Mouse (Mus musculus): ENCODE data around the gene Gm10961. TPM values are rescaled to one million over a fixed set of nuclear protein-coding genes. Genes with fewer than 3 reads are reported as not detected.
"Not testable (repeated sequence)": the region's sequence is repeated elsewhere in the genome, so short reads cannot be mapped to it uniquely, and the experiment has no call there.

Gene Gm10961
- polyA plus RNA-seq, 1 experiment from 2014 or later = not detected

GRCm38 (mm10) chr3:107637606-107638172 is 6.6 kb downstream of the Gm10961 start:
- no peaks in the 10 kb centered on the region for H3K36me3 ChIP-seq (ENCODE audit: control insufficient read depth, insufficient read depth, low read length)
- H3K27ac ChIP-seq (ENCODE audit: low read depth, low read length) = no peak overlapping the region
- peak; percentile 64 for DNase-seq (ENCODE audit: low spot score, missing footprints)
- no peak overlapping the region for H3K4me2 ChIP-seq
- no peak overlapping the region for H3K9ac ChIP-seq (ENCODE audit: low read length)
- H3K4me1 ChIP-seq (ENCODE audit: control insufficient read depth, insufficient read depth, low read length) = no peaks in the 10 kb centered on the region
- ATAC-seq (ENCODE audit: low FRiP score) = no peak
- H3K27me3 ChIP-seq (ENCODE audit: control insufficient read depth, insufficient read depth, low read length) = no peaks in the 10 kb centered on the region
- H3K4me3 ChIP-seq (ENCODE audit: low read depth, low read length) = no peak overlapping the region
- H3K9me3 ChIP-seq (ENCODE audit: control insufficient read depth, low read length) = no peaks in the 10 kb centered on the region
- WGBS = 78% methylated on average over 5 of the region's 5 CpGs

- Histone ChIP-seq H3K9ac (ENCODE audit: low read length) (no peak overlapping the region), H3K4me3 (ENCODE audit: low read depth, low read length) (no peak overlapping the region), H3K36me3 (ENCODE audit: control insufficient read depth, insufficient read depth, low read length) (no peaks in the 10 kb centered on the region), H3K9me3 (ENCODE audit: control insufficient read depth, low read length) (no peaks in the 10 kb centered on the region), H3K27me3 (ENCODE audit: control insufficient read depth, insufficient read depth, low read length) (no peaks in the 10 kb centered on the region), H3K4me1 (ENCODE audit: control insufficient read depth, insufficient read depth, low read length) (no peaks in the 10 kb centered on the region), H3K27ac (ENCODE audit: low read depth, low read length) (no peak overlapping the region), H3K4me2 (no peak overlapping the region)
- no peak for DNase-seq (ENCODE audit: low spot score, missing footprints)
- 97% methylated on average over 3 of the region's 3 CpGs for WGBS
- no peak for ATAC-seq (ENCODE audit: low FRiP score)
Observed at GRCm38 (mm10) chr3:107646947-107647346, 15.8 kb downstream of the Gm10961 start.

GRCm38 (mm10) chr3:107650276-107650675 is 19.2 kb downstream of the Gm10961 start:
- not testable (repeated sequence) for H3K27ac ChIP-seq (ENCODE audit: low read depth, low read length); H3K4me1 ChIP-seq (ENCODE audit: control insufficient read depth, insufficient read depth, low read length); H3K27me3 ChIP-seq (ENCODE audit: control insufficient read depth, insufficient read depth, low read length); H3K9ac ChIP-seq (ENCODE audit: low read length); H3K4me2 ChIP-seq; ATAC-seq (ENCODE audit: low FRiP score); H3K4me3 ChIP-seq (ENCODE audit: low read depth, low read length); DNase-seq (ENCODE audit: low spot score, missing footprints); H3K36me3 ChIP-seq (ENCODE audit: control insufficient read depth, insufficient read depth, low read length); H3K9me3 ChIP-seq (ENCODE audit: control insufficient read depth, low read length)
- 82% methylated on average over 5 of the region's 5 CpGs for WGBS

GRCm38 (mm10) chr3:107652968-107653367 is 21.8 kb downstream of the Gm10961 start:
- Histone ChIP-seq H3K27me3 (ENCODE audit: control insufficient read depth, insufficient read depth, low read length) (no peaks in the 10 kb centered on the region), H3K4me1 (ENCODE audit: control insufficient read depth, insufficient read depth, low read length) (no peaks in the 10 kb centered on the region), H3K27ac (ENCODE audit: low read depth, low read length) (no peak overlapping the region), H3K4me2 (no peak overlapping the region), H3K36me3 (ENCODE audit: control insufficient read depth, insufficient read depth, low read length) (no peaks in the 10 kb centered on the region), H3K9ac (ENCODE audit: low read length) (no peak overlapping the region), H3K9me3 (ENCODE audit: control insufficient read depth, low read length) (no peaks in the 10 kb centered on the region), H3K4me3 (ENCODE audit: low read depth, low read length) (no peak overlapping the region)
- no peak for DNase-seq (ENCODE audit: low spot score, missing footprints)
- ATAC-seq (ENCODE audit: low FRiP score) = no peak
- WGBS = 93% methylated on average over 3 of the region's 3 CpGs

- DNase-seq (ENCODE audit: low spot score, missing footprints) (no peak), ATAC-seq (ENCODE audit: low FRiP score) (no peak)
- 82% methylated on average over 3 of the region's 3 CpGs for WGBS
- no peaks in the 10 kb centered on the region for H3K36me3 ChIP-seq (ENCODE audit: control insufficient read depth, insufficient read depth, low read length)
- no peak overlapping the region for H3K4me3 ChIP-seq (ENCODE audit: low read depth, low read length)
- no peaks in the 10 kb centered on the region for H3K9me3 ChIP-seq (ENCODE audit: control insufficient read depth, low read length)
- H3K9ac ChIP-seq (ENCODE audit: low read length) = no peak overlapping the region
- no peak overlapping the region for H3K27ac ChIP-seq (ENCODE audit: low read depth, low read length)
- no peaks in the 10 kb centered on the region for H3K4me1 ChIP-seq (ENCODE audit: control insufficient read depth, insufficient read depth, low read length)
- H3K4me2 ChIP-seq = no peak overlapping the region
- no peaks in the 10 kb centered on the region for H3K27me3 ChIP-seq (ENCODE audit: control insufficient read depth, insufficient read depth, low read length)
Observed at GRCm38 (mm10) chr3:107654861-107655260, 23.7 kb downstream of the Gm10961 start.

- Histone ChIP-seq H3K4me2 (no peak overlapping the region), H3K27me3 (ENCODE audit: control insufficient read depth, insufficient read depth, low read length) (no peaks in the 10 kb centered on the region), H3K9ac (ENCODE audit: low read length) (no peak overlapping the region), H3K4me1 (ENCODE audit: control insufficient read depth, insufficient read depth, low read length) (no peaks in the 10 kb centered on the region), H3K9me3 (ENCODE audit: control insufficient read depth, low read length) (no peaks in the 10 kb centered on the region), H3K4me3 (ENCODE audit: low read depth, low read length) (no peak overlapping the region), H3K36me3 (ENCODE audit: control insufficient read depth, insufficient read depth, low read length) (peaks cover 4% of the 10 kb centered on the region), H3K27ac (ENCODE audit: low read depth, low read length) (no peak overlapping the region)
- 74% methylated on average over 3 of the region's 3 CpGs for WGBS
- ATAC-seq (ENCODE audit: low FRiP score) (no peak), DNase-seq (ENCODE audit: low spot score, missing footprints) (no peak)
Observed at GRCm38 (mm10) chr3:107655491-107655890, 24.4 kb downstream of the Gm10961 start.

GRCm38 (mm10) chr3:107656151-107656550 is 25.0 kb downstream of the Gm10961 start:
- no peak for ATAC-seq (ENCODE audit: low FRiP score)
- H3K9ac ChIP-seq (ENCODE audit: low read length) = no peak overlapping the region
- H3K27ac ChIP-seq (ENCODE audit: low read depth, low read length) = no peak overlapping the region
- no peak for DNase-seq (ENCODE audit: low spot score, missing footprints)
- WGBS = 85% methylated on average over 2 of the region's 2 CpGs
- H3K4me1 ChIP-seq (ENCODE audit: control insufficient read depth, insufficient read depth, low read length) = no peaks in the 10 kb centered on the region
- no peak overlapping the region for H3K4me3 ChIP-seq (ENCODE audit: low read depth, low read length)
- peaks cover 5% of the 10 kb centered on the region for H3K36me3 ChIP-seq (ENCODE audit: control insufficient read depth, insufficient read depth, low read length)
- no peaks in the 10 kb centered on the region for H3K9me3 ChIP-seq (ENCODE audit: control insufficient read depth, low read length)
- no peaks in the 10 kb centered on the region for H3K27me3 ChIP-seq (ENCODE audit: control insufficient read depth, insufficient read depth, low read length)
- no peak overlapping the region for H3K4me2 ChIP-seq

- Histone ChIP-seq H3K27me3 (ENCODE audit: control insufficient read depth, insufficient read depth, low read length) (no peaks in the 10 kb centered on the region), H3K4me3 (ENCODE audit: low read depth, low read length) (no peak overlapping the region), H3K27ac (ENCODE audit: low read depth, low read length) (no peak overlapping the region), H3K36me3 (ENCODE audit: control insufficient read depth, insufficient read depth, low read length) (peaks cover 5% of the 10 kb centered on the region), H3K9ac (ENCODE audit: low read length) (no peak overlapping the region), H3K4me1 (ENCODE audit: control insufficient read depth, insufficient read depth, low read length) (no peaks in the 10 kb centered on the region), H3K9me3 (ENCODE audit: control insufficient read depth, low read length) (no peaks in the 10 kb centered on the region), H3K4me2 (no peak overlapping the region)
- DNase-seq (ENCODE audit: low spot score, missing footprints) (no peak), ATAC-seq (ENCODE audit: low FRiP score) (no peak)
- WGBS = 91% methylated on average over 4 of the region's 4 CpGs
Observed at GRCm38 (mm10) chr3:107656888-107657287, 25.8 kb downstream of the Gm10961 start.

GRCm38 (mm10) chr3:107659000-107659399 is 27.9 kb downstream of the Gm10961 start:
- DNase-seq (ENCODE audit: low spot score, missing footprints) (no peak), ATAC-seq (ENCODE audit: low FRiP score) (no peak)

More at GRCm38 (mm10) chr3:107659000-107659399, 27.9 kb downstream of the Gm10961 start:
- Histone ChIP-seq H3K27me3 (ENCODE audit: control insufficient read depth, insufficient read depth, low read length) (no peaks in the 10 kb centered on the region), H3K27ac (ENCODE audit: low read depth, low read length) (no peak overlapping the region), H3K36me3 (ENCODE audit: control insufficient read depth, insufficient read depth, low read length) (peaks cover 8% of the 10 kb centered on the region), H3K9me3 (ENCODE audit: control insufficient read depth, low read length) (no peaks in the 10 kb centered on the region), H3K9ac (ENCODE audit: low read length) (no peak overlapping the region), H3K4me1 (ENCODE audit: control insufficient read depth, insufficient read depth, low read length) (no peaks in the 10 kb centered on the region), H3K4me3 (ENCODE audit: low read depth, low read length) (no peak overlapping the region), H3K4me2 (no peak overlapping the region)
- WGBS = 86% methylated on average over 1 of the region's 1 CpGs

Measured in midbrain, embryonic 11.5 days (tissue).